Mouse (Mus musculus) cortical plate, adult 2 months (tissue): ENCODE measurements at regions not wholly inside any gene's neighbourhood (a gene's known extent, or its start where the extent isn't known, plus 50 kb on each side); places are given as distances from the start of the nearest gene placed in this dataset.
"Not testable (repeated sequence)": the region's sequence is repeated elsewhere in the genome, so short reads cannot be mapped to it uniquely, and the experiment has no call there.

Experiments used
- H3K27ac ChIP-seq: fragments of 200-500 bp; 2 replicates; pipeline ENCODE4 v1.5.1; 2012; ENCODE audit warnings: low read length, control low read depth, inconsistent platforms; ENCODE audit not compliant: insufficient read depth
- H3K4me1 ChIP-seq: fragments of 200-500 bp; 2 replicates; pipeline ENCODE4 v1.6.1; 2011; ENCODE audit warnings: low read length; ENCODE audit not compliant: control insufficient read depth, insufficient read depth
- H3K4me3 ChIP-seq: fragments of 200-500 bp; 2 replicates; pipeline ENCODE4 v1.5.1; 2011; ENCODE audit warnings: mild to moderate bottlenecking, low read length, control low read depth; ENCODE audit not compliant: insufficient read depth
- CTCF ChIP-seq: fragments of 200-500 bp; IDR thresholded peaks from 2 replicates; pipeline ENCODE4 v1.5.1; 2011; ENCODE audit warnings: mild to moderate bottlenecking, control low read depth, low read length; ENCODE audit not compliant: insufficient read depth; ENCODE audit errors: extremely low read depth
- POLR2A ChIP-seq: fragments of 200-500 bp; IDR thresholded peaks from 2 replicates; pipeline ENCODE4 v1.6.1; 2011; ENCODE audit warnings: mild to moderate bottlenecking, low read length, control low read depth; ENCODE audit not compliant: insufficient read depth; ENCODE audit errors: extremely low read depth

- Histone ChIP-seq H3K4me1 (no peaks in the 10 kb centered on the region), H3K27ac (no peak overlapping the region), H3K4me3 (no peak overlapping the region)
- TF ChIP-seq CTCF (no peak), POLR2A (no peak)
Observed at GRCm38 (mm10) chr16:26860566-26860965, 130.9 kb downstream of the Gmnc start.

- Histone ChIP-seq H3K4me3 (no peak overlapping the region), H3K4me1 (no peaks in the 10 kb centered on the region), H3K27ac (no peak overlapping the region)
- TF ChIP-seq CTCF: no peak
Observed at GRCm38 (mm10) chr16:26849191-26849590, 142.3 kb downstream of the Gmnc start.

DNA sequence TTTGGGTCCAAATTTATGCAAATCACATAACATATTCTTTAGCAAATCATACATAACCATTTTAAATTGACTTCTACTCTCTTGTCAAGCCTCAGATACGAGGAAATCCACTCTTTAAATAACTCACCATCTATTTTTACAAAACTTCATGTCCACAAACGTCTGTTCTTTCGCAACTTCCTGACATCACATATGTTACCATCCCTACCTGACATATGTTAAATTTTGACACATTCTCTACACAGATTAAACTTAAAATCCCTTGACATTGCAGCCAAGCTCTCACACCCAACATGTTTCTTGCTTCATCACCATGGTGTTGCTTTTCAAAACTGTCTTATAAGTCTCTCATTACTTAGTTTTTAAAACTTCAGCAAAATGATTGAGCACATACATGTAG lies 164.4 kb downstream of the Gmnc start:
- Histone ChIP-seq H3K4me1 (no peaks in the 10 kb centered on the region), H3K27ac (no peak overlapping the region), H3K4me3 (no peak overlapping the region)
- TF ChIP-seq CTCF (no peak), POLR2A (no peak)

- not testable (repeated sequence) for H3K4me1 ChIP-seq, H3K4me3 ChIP-seq, H3K27ac ChIP-seq
Observed at GRCm38 (mm10) chr16:26811201-26811600, 180.3 kb downstream of the Gmnc start.

DNA sequence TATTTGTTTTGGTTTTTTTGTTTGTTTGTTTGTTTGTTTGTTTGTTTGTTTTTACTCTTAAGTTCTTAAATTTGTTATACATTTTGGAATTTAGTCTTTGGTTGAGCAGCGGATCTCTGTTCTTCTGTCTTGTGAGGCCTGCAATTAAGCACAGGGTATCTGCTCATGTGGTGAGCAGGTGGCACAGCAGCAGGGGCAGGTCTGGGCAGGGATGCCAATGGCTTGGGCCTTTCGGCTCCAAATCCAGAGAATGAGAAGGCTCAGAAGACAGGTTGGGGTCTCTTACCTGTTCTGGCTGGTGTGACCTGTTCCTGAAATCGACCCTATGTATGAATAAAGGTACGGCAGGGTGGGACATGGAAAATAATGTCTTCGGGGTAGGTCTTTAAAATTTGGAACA lies 186.0 kb downstream of the Gmnc start:
- TF ChIP-seq CTCF (no peak), POLR2A (no peak)
- H3K4me3 ChIP-seq: no peak overlapping the region
- no peaks in the 10 kb centered on the region for H3K4me1 ChIP-seq
- no peak overlapping the region for H3K27ac ChIP-seq

DNA sequence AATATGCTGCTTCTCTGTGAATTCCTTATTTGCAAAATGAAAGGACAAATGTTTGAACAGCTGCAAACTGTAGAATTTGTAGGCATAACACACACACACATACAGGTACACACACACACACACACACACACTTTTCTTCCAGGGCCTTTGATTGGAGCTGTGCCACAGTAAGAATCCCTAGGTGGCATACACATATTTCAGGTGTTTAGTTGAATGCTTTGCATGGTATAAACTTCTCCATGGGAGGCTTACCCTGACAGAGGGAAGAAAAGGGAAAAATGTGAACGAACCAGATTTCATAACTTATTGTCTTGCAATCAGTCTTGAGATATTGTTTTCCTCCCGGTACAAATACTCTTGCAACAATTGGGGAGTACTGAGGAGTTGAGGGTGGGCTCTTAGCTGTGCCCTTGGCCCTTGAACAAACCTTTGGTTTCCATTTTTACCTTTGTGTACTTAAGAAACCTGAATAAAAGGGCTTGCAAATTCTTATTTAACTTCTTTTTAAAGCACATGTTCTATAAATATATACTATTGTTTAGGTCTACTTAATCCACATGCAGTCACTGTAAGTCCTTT lies 204.3 kb downstream of the Gmnc start:
- no peak overlapping the region for H3K27ac ChIP-seq
- TF ChIP-seq CTCF: no peak
- no peaks in the 10 kb centered on the region for H3K4me1 ChIP-seq

DNA sequence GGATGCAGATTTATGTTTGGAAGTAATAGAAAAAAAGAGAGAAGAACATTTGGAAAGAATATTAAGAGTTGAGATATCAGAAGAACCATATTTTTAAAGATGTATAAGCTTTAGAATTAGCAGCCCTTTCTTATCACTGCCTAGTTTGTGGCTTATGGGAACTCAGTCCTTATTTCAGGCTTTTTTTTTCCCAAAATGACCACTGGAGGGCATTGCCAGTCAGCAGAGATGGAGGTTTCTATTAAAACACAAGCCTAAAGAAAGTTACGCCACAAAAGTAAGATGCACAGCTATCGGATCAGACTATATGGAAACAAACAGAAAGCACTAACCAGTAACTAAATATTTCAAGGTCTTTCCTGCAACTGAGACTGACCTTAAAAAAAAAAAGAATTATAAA lies 200.8 kb downstream of the Il1rap start:
- H3K27ac ChIP-seq: no peak overlapping the region
- no peak overlapping the region for H3K4me3 ChIP-seq
- peak; percentile 32; the same call in 1 of the 2 replicates for TF ChIP-seq CTCF
- TF ChIP-seq POLR2A: no peak

More for the DNA sequence above, 204.3 kb downstream of the Gmnc start:
- H3K4me3 ChIP-seq: no peak overlapping the region

More for the DNA sequence above, 200.8 kb downstream of the Il1rap start:
- peaks cover 2% of the 10 kb centered on the region; the same call in 1 of the 2 replicates for H3K4me1 ChIP-seq
